Mouse (Mus musculus) spleen, postnatal 36 days (tissue): Measurements from ENCODE around the gene Slc16a13.
A peak's percentile ranks its signal among the peaks of the same experiment; 100 is the strongest.
"Not testable (repeated sequence)": the region's sequence is repeated elsewhere in the genome, so short reads cannot be mapped to it uniquely, and the experiment has no call there.

Source experiments
- DNase-seq, 2 experiments: peaks; one replicate each; pipeline ENCODE4 v3.0.0; 2022; ENCODE audit warnings: low spot score in 2 of 2, mixed read lengths in 1 of 2

Slc16a13 gene

DNA sequence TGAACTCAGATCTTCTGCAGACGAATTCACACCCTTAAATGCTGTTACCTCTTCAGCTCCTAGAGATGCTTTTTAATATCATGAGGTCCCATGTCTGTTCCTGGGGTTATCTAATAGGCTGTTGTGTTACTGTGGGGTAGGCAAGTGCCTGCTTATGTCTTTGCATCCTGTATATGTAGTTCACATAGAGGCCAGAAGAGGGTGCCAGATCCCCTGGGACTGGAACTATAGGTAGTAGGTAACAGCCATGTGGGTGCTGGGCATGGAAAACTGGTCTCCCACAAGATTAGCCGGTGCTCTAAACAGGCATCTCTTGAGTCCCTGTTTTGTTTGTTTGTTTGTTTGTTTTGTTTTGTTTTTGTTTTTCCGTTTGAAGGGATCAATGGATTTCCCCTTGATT lies 49.0 kb downstream of the Slc16a13 start:
- peak in 1 of 2 experiments; percentile 30 for DNase-seq

DNA sequence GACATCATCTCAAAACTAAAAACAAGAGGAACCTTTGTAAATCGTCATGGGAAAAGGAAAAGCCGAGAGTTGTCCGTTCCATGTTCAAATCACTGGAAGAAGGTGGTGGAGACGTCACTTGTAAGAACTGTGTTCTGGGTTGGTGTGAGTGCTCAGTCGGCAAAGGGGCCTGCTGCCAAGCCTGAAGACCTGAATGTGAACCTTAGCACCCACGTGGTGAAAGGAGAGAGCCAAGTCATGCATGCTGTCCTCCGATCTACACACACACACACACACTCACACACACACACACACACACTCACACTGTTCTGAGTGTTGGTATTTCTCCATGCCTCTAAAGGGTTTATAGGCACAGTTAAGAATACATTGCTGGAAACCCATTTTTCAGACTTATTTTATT lies 49.7 kb downstream of the Slc16a13 start:
- no peak for DNase-seq

DNA sequence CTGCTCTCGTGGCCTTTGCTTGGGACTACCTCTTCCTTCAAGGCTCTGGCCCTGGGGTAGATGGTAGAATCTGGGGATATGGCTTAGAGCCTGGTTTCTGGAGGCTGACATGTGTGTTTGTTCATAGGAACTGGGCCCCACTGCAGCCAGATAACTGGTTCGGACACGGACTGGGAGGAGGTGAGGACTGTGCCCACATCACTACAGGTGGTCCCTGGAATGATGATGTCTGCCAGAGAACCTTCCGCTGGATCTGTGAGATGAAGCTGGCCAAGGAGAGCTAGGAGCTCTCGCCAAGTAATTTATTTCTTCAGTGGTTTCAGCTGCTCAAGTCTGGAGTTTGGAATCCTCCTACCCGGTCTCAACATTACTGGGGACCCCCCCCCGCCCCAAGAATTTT lies 50.6 kb downstream of the Slc16a13 start:
- no peak for DNase-seq

DNA sequence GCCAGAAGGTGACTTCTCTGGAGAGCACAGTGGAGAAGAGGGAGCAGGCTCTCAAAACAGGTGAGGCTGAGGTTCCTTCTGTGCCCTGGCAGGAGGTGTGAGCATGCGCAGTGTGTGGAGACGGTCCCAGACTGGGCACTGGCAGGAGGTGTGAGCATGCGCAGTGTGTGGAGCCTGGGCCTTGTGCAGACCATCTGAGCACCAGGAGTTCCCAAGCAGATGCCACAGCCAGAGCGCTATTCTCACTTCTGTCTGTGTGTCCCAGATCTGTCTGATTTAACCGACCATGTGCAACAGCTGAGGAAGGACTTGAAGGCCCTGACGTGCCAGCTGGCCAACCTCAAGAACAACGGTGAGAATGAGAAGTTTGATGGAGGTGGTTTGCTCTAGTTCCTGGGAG lies 51.4 kb downstream of the Slc16a13 start:
- DNase-seq = not testable (repeated sequence)

DNA sequence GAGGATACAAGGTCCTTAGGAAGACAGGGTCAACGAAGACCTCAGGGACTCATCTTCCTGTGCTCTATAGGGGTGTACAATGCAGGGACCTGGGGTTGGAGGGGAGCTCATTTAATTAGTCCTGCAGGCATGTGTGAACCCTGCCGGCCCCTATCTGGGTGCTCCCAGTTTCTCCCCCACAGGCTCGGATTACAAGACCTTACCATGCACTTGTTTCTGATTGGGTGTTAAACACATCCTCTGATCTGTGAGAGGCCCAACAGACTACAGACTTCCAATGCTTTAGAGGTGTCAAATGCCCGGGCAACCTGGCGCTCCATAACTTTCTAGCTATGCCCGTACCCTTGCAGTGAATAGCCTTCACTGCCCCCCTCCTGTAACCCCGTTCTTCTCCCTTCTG lies 52.7 kb downstream of the Slc16a13 start:
- no peak for DNase-seq
